ENCODE assay signal across 8 mouse cellular contexts in the genomic region with DNA sequence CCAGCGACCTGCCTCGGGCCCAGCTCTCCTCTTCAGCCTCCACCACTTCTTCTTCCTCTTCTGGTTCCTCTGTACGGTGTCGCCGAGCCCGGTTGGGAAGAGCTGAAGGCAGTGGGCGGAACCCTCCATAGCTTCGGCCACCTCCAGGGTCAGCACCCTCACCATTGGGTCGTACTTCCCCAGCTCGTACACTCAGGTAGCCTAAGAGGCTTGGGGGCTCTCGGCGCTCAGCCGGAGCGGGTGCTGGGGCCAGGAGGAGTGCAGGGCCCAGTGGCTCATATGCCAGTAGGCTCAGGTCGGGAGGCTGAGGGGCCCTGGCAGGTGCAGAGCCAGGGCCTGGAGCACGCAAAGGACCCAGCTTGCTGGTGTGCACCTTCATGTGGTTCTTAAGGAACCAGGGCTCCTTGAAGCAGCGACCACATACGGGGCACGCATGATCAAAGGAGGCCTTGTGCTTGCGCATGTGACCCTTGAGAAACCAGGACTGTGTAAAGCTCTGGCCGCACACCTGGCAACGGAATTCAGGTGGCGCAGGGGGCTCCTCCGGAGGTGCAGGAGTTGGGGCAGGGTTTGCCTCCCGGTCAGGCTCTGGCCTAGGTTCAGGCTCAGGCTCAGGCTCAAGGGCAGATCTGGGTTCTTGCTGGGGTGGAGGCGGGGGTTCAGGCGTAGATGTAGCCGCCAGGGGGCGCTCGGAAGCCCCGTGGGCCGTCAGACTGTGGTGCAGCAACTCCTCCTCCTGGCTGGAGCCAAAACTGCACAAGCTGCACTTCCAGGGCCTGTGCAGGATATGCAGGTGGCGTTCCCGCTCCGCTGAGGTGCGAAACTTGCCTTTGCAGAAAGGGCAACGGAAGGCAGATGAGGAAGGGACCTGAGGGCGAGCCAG. TPM values are rescaled to one million over a fixed set of nuclear protein-coding genes. Genes with fewer than 3 reads are reported as not detected.
A peak's percentile ranks its signal among the peaks of the same experiment; 100 is the strongest.
DNase-seq lines count a peak whose midpoint lies in the region; ATAC-seq and TF ChIP-seq lines count a peak whose summit lies in the region.

No protein-coding gene starts in this region.

- H3K27me3 ChIP-seq in heart, embryonic 13.5 days (replicated peaks) = no peaks in the 10 kb centered on the region
- H3K27me3 ChIP-seq in kidney, postnatal 0 days (ENCODE audit: insufficient read depth, low read length) = no peaks in the 10 kb centered on the region
- no peaks in the 10 kb centered on the region for H3K27me3 ChIP-seq in liver, embryonic 13.5 days
- H3K27me3 ChIP-seq in stomach, embryonic 14.5 days (ENCODE audit: control insufficient read depth, insufficient read depth, low read length) = no peaks in the 10 kb centered on the region

- H3K36me3 ChIP-seq in heart, embryonic 13.5 days = peaks cover 58% of the 10 kb centered on the region
- H3K36me3 ChIP-seq in kidney, postnatal 0 days (ENCODE audit: insufficient read depth, low read length) = peaks cover 24% of the 10 kb centered on the region
- peaks cover 51% of the 10 kb centered on the region for H3K36me3 ChIP-seq in liver, embryonic 13.5 days
- H3K36me3 ChIP-seq in stomach, embryonic 14.5 days (ENCODE audit: control insufficient read depth, insufficient read depth, low read length) = peaks cover 48% of the 10 kb centered on the region

- H3K9me3 ChIP-seq in heart, embryonic 13.5 days = no peaks in the 10 kb centered on the region
- no peaks in the 10 kb centered on the region for H3K9me3 ChIP-seq in kidney, postnatal 0 days (replicated peaks; ENCODE audit: low read length)
- no peaks in the 10 kb centered on the region for H3K9me3 ChIP-seq in liver, embryonic 13.5 days (replicated peaks)
- H3K9me3 ChIP-seq in stomach, embryonic 14.5 days (ENCODE audit: control insufficient read depth, low read depth, low read length) = no peaks in the 10 kb centered on the region

- H3K27ac ChIP-seq in heart, embryonic 13.5 days (replicated peaks) = no peak overlapping the region
- no peak overlapping the region for H3K27ac ChIP-seq in kidney, postnatal 0 days
- H3K27ac ChIP-seq in liver, embryonic 13.5 days = no peak overlapping the region
- H3K27ac ChIP-seq in stomach, embryonic 14.5 days (ENCODE audit: low read length) = no peak overlapping the region

- TF ChIP-seq CTCF in kidney, postnatal 0 days (IDR thresholded peaks at IDR 0.05; ENCODE audit: low read depth) = peak; percentile 100

- H3K9ac ChIP-seq in heart, embryonic 13.5 days = 0 out of 2 replicates have a peak overlapping the region, but pooled peaks have one; percentile 40
- no peak overlapping the region for H3K9ac ChIP-seq in kidney, postnatal 0 days (ENCODE audit: low read depth, low read length)
- no peak overlapping the region for H3K9ac ChIP-seq in liver, embryonic 13.5 days
- H3K9ac ChIP-seq in stomach, embryonic 14.5 days (replicated peaks; ENCODE audit: low read depth, low read length) = no peak overlapping the region

- peaks cover 90% of the 10 kb centered on the region for H3K4me1 ChIP-seq in heart, embryonic 13.5 days
- H3K4me1 ChIP-seq in kidney, postnatal 0 days (replicated peaks; ENCODE audit: insufficient read depth, low read length) = peaks cover 16% of the 10 kb centered on the region
- peaks cover 26% of the 10 kb centered on the region for H3K4me1 ChIP-seq in liver, embryonic 13.5 days (replicated peaks)
- peaks cover 13% of the 10 kb centered on the region for H3K4me1 ChIP-seq in stomach, embryonic 14.5 days (ENCODE audit: control insufficient read depth, insufficient read depth, low read length)

- no peak overlapping the region for H3K4me3 ChIP-seq in heart, embryonic 13.5 days
- H3K4me3 ChIP-seq in kidney, postnatal 0 days (replicated peaks; ENCODE audit: low read depth, low read length) = no peak overlapping the region
- no peak overlapping the region for H3K4me3 ChIP-seq in liver, embryonic 13.5 days (replicated peaks)
- no peak overlapping the region for H3K4me3 ChIP-seq in stomach, embryonic 14.5 days (ENCODE audit: low read depth, low read length)

- H3K4me2 ChIP-seq in heart, embryonic 13.5 days = peak overlapping the region; percentile 36; the same call in 1 of the 2 replicates
- no peak overlapping the region for H3K4me2 ChIP-seq in kidney, postnatal 0 days (ENCODE audit: low read length)
- H3K4me2 ChIP-seq in liver, embryonic 13.5 days = 0 out of 2 replicates have a peak overlapping the region, but pooled peaks have one; percentile 6
- H3K4me2 ChIP-seq in stomach, embryonic 14.5 days (replicated peaks; ENCODE audit: low read depth, low read length) = no peak overlapping the region

- peak; percentile 96 for DNase-seq in CD4-positive, CD25-positive, alpha-beta regulatory T cell, adult 2 months (ENCODE audit: low read depth, low spot score)
- DNase-seq in c-Kit-negative CD71-positive TER-119-positive erythroid progenitor cells, embryonic 14.5 days (ENCODE audit: low read depth, low spot score) = peak; percentile 62
- peak; percentile 63 for DNase-seq in fibroblast of lung, adult 2 months (ENCODE audit: low read depth)
- peak; percentile 94 for DNase-seq in kidney, postnatal 0 days (ENCODE audit: low spot score)
- DNase-seq in liver, embryonic 13.5 days = peak; percentile 79
- peak; percentile 89 for DNase-seq in neural tube, embryonic 10.5 days (ENCODE audit: extremely low spot score, low spot score)

- WGBS in heart, embryonic 13.5 days = 54% methylated on average over 38 of the region's 38 CpGs
- 52% methylated on average over 38 of the region's 38 CpGs for WGBS in kidney, postnatal 0 days
- 50% methylated on average over 38 of the region's 38 CpGs for WGBS in liver, embryonic 13.5 days (ENCODE audit: insufficient replicate concordance)
- WGBS in stomach, embryonic 14.5 days = 55% methylated on average over 38 of the region's 38 CpGs

- ATAC-seq in heart, embryonic 13.5 days (ENCODE audit: extremely low read depth, insufficient number of reproducible peaks, low FRiP score, low TSS enrichment) = no peak
- peak; percentile 65 for ATAC-seq in kidney, postnatal 0 days (replicated peaks; ENCODE audit: low FRiP score, low read depth)
- peak; percentile 75 for ATAC-seq in liver, embryonic 13.5 days (ENCODE audit: low read depth)
- ATAC-seq in stomach, embryonic 14.5 days (ENCODE audit: insufficient number of reproducible peaks, insufficient read depth, low FRiP score, low read depth) = peak; percentile 59; the same call in 1 of the 2 replicates

RNA-seq across cellular contexts. Expression of gene Tmem253, which starts 6.9 kb away (rescaled TPM):
- polyA plus RNA-seq in heart, embryonic 13.5 days (2015; fragmentation: Nextera tagmentation; extraction: Ambion mirVana) = 0.43 and 1.1 TPM in 2 replicates
- polyA plus RNA-seq in kidney, postnatal 0 days (2015; fragmentation: Nextera tagmentation; extraction: Ambion mirVana) = 1.7 and 2.3 TPM in 2 replicates
- polyA plus RNA-seq in liver, embryonic 13.5 days (2015; fragmentation: Nextera tagmentation; extraction: Ambion mirVana) = 0.09 and 0.20 TPM in 2 replicates
- polyA plus RNA-seq in stomach, embryonic 14.5 days (2014; fragmentation: Nextera tagmentation; extraction: Ambion mirVana) = 0.62 and 2.0 TPM in 2 replicates

RNA-seq across cellular contexts. Expression of gene Zfp219, which starts 12.0 kb away (rescaled TPM):
- polyA plus RNA-seq in heart, embryonic 13.5 days (2015; fragmentation: Nextera tagmentation; extraction: Ambion mirVana) = 14.5 and 15.6 TPM in 2 replicates
- polyA plus RNA-seq in kidney, postnatal 0 days (2015; fragmentation: Nextera tagmentation; extraction: Ambion mirVana) = 34.0 and 35.8 TPM in 2 replicates
- 10.1 and 10.5 TPM in 2 replicates for polyA plus RNA-seq in liver, embryonic 13.5 days (2015; fragmentation: Nextera tagmentation; extraction: Ambion mirVana)
- polyA plus RNA-seq in stomach, embryonic 14.5 days (2014; fragmentation: Nextera tagmentation; extraction: Ambion mirVana) = 30.8 and 32.8 TPM in 2 replicates

RNA-seq across cellular contexts. Expression of gene Arhgef40, which starts 24.0 kb away (rescaled TPM):
- polyA plus RNA-seq in heart, embryonic 13.5 days (2015; fragmentation: Nextera tagmentation; extraction: Ambion mirVana) = 63.9 and 69.5 TPM in 2 replicates
- 58.0 and 61.3 TPM in 2 replicates for polyA plus RNA-seq in kidney, postnatal 0 days (2015; fragmentation: Nextera tagmentation; extraction: Ambion mirVana)
- 16.5 and 19.7 TPM in 2 replicates for polyA plus RNA-seq in liver, embryonic 13.5 days (2015; fragmentation: Nextera tagmentation; extraction: Ambion mirVana)
- polyA plus RNA-seq in stomach, embryonic 14.5 days (2014; fragmentation: Nextera tagmentation; extraction: Ambion mirVana) = 116 and 118 TPM in 2 replicates

RNA-seq across cellular contexts. Expression of gene Olfr221, which starts 33.7 kb away (rescaled TPM):
- not detected in 2 replicates for polyA plus RNA-seq in heart, embryonic 13.5 days (2015; fragmentation: Nextera tagmentation; extraction: Ambion mirVana)
- not detected in 2 replicates for polyA plus RNA-seq in kidney, postnatal 0 days (2015; fragmentation: Nextera tagmentation; extraction: Ambion mirVana)
- not detected in 2 replicates for polyA plus RNA-seq in liver, embryonic 13.5 days (2015; fragmentation: Nextera tagmentation; extraction: Ambion mirVana)
- not detected in 2 replicates for polyA plus RNA-seq in stomach, embryonic 14.5 days (2014; fragmentation: Nextera tagmentation; extraction: Ambion mirVana)

Comparison
In these comparisons a context has a peak if more than half of its experiments do, and no peak if none do; other contexts are left out.
1. H3K4me2 ChIP-seq: peak in heart, embryonic 13.5 days (single experiment) and liver, embryonic 13.5 days (single experiment); none in kidney, postnatal 0 days (single experiment) and stomach, embryonic 14.5 days (single experiment).
2. Peak in every context shown above with its lines, with median percentiles within 50 percentile points of each other: DNase-seq.